Mouse (Mus musculus) neural tube, embryonic 11.5 days (tissue): ENCODE results near the gene Pdzd3. TPM values are rescaled to one million over a fixed set of nuclear protein-coding genes. Genes with fewer than 3 reads are reported as not detected.
A peak's percentile ranks its signal among the peaks of the same experiment; 100 is the strongest.

Experiments used
- ATAC-seq: fragments of 200-750 bp; cut with Nextera tagmentation; 2 replicates; pipeline ENCODE4 v1.8.0; 2017; ENCODE audit warnings: moderate number of reproducible peaks, mild to moderate bottlenecking, moderate TSS enrichment, moderate library complexity; ENCODE audit not compliant: insufficient read depth, low FRiP score, low TSS enrichment
- DNase-seq: peaks from one replicate; pipeline ENCODE4 v3.0.0-alpha.2; 2015; ENCODE audit warnings: low spot score
- H3K27ac ChIP-seq: fragments of 300-500 bp; sonication (generic); 2 replicates; pipeline ENCODE4 v1.5.1; 2014; ENCODE audit warnings: low read depth, mild to moderate bottlenecking, low read length
- H3K27me3 ChIP-seq: fragments of 300-500 bp; sonication (generic); 2 replicates; pipeline ENCODE4 v1.6.1; 2014; ENCODE audit warnings: mild to moderate bottlenecking, low read length, mixed read lengths; ENCODE audit not compliant: control insufficient read depth, insufficient read depth
- H3K36me3 ChIP-seq: fragments of 300-500 bp; sonication (generic); 2 replicates; pipeline ENCODE4 v1.6.1; 2014; ENCODE audit warnings: mild to moderate bottlenecking, low read length, moderate library complexity, mixed read lengths; ENCODE audit not compliant: control insufficient read depth, insufficient read depth
- H3K4me1 ChIP-seq: fragments of 300-500 bp; sonication (generic); 2 replicates; pipeline ENCODE4 v1.6.1; 2014; ENCODE audit warnings: low read length, mixed read lengths; ENCODE audit not compliant: control insufficient read depth, insufficient read depth
- H3K4me2 ChIP-seq: fragments of 300-500 bp; sonication (generic); 2 replicates; pipeline ENCODE4 v1.6.1; 2014; ENCODE audit warnings: low read depth, mild to moderate bottlenecking, moderate library complexity
- H3K4me3 ChIP-seq: fragments of 300-500 bp; sonication (generic); 2 replicates; pipeline ENCODE4 v1.5.1; 2014; ENCODE audit warnings: low read depth, low read length
- H3K9ac ChIP-seq: fragments of 300-500 bp; sonication (generic); 2 replicates; pipeline ENCODE4 v1.6.1; 2014; ENCODE audit warnings: mild to moderate bottlenecking, low read length
- H3K9me3 ChIP-seq: fragments of 300-500 bp; sonication (generic); 2 replicates; pipeline ENCODE4 v1.6.1; 2016; ENCODE audit warnings: low read length; ENCODE audit not compliant: control insufficient read depth
- WGBS: fragments of 180-500 bp; shearing (Covaris S2); extraction: QIAGEN DNeasy Blood & Tissue Kit; methylation state at CpG from one replicate; pipeline ENCODE4 v1.1.7; 2014; 5-methylcytosine and 5-hydroxymethylcytosine counted together
- polyA plus RNA-seq: library from polyadenylated mRNA; unstranded; fragments of >200 nt; fragmentation: Nextera tagmentation; extraction: Ambion mirVana; gene quantifications from 2 replicates; pipeline ENCODE4 v1.2.1, GENCODE M21; 2014

The Pdzd3 gene
- polyA plus RNA-seq, 1 experiment from 2014 or later, result not detected

- H3K4me2 ChIP-seq, result peak overlapping the region; percentile 57
- H3K36me3 ChIP-seq, result no peaks in the 10 kb centered on the region
- H3K27me3 ChIP-seq, result no peaks in the 10 kb centered on the region
- H3K4me3 ChIP-seq, result peak overlapping the region; percentile 91
- H3K9ac ChIP-seq, result peak overlapping the region; percentile 87
- H3K27ac ChIP-seq, result peak overlapping the region; percentile 89
- peaks cover 12% of the 10 kb centered on the region for H3K4me1 ChIP-seq
- ATAC-seq, result peak; percentile 82
- no peaks in the 10 kb centered on the region for H3K9me3 ChIP-seq
- DNase-seq, result no peak
- under 1% methylated on average over 35 of the region's 40 CpGs for WGBS
Observed at GRCm38 (mm10) chr9:44233021-44233801, 18.1 kb downstream of the Pdzd3 start.

- Histone ChIP-seq H3K27me3 (no peaks in the 10 kb centered on the region), H3K4me3 (no peak overlapping the region), H3K9me3 (no peaks in the 10 kb centered on the region), H3K4me1 (peaks cover 12% of the 10 kb centered on the region), H3K27ac (no peak overlapping the region), H3K9ac (no peak overlapping the region), H3K36me3 (no peaks in the 10 kb centered on the region), H3K4me2 (no peak overlapping the region)
- ATAC-seq (no peak), DNase-seq (no peak)
Observed at GRCm38 (mm10) chr9:44231609-44232008, 19.7 kb downstream of the Pdzd3 start.

- no peaks in the 10 kb centered on the region for H3K9me3 ChIP-seq
- ATAC-seq, result no peak
- no peak overlapping the region for H3K4me3 ChIP-seq
- H3K27ac ChIP-seq, result no peak overlapping the region
- H3K9ac ChIP-seq, result no peak overlapping the region
- H3K4me2 ChIP-seq, result no peak overlapping the region
- no peaks in the 10 kb centered on the region for H3K36me3 ChIP-seq
- no peak for DNase-seq
- no peaks in the 10 kb centered on the region for H3K27me3 ChIP-seq
- 78% methylated on average over 6 of the region's 6 CpGs for whole genome bisulfite sequencing
- no peaks in the 10 kb centered on the region for H3K4me1 ChIP-seq
Observed at GRCm38 (mm10) chr9:44225993-44226392, 25.3 kb downstream of the Pdzd3 start.

- H3K27me3 ChIP-seq, result no peaks in the 10 kb centered on the region
- H3K27ac ChIP-seq, result no peak overlapping the region
- H3K36me3 ChIP-seq, result no peaks in the 10 kb centered on the region
- 97% methylated on average over 14 of the region's 14 CpGs for WGBS
- ATAC-seq (no peak), DNase-seq (no peak)
- H3K4me2 ChIP-seq, result no peak overlapping the region
- no peaks in the 10 kb centered on the region for H3K4me1 ChIP-seq
- H3K4me3 ChIP-seq, result no peak overlapping the region
- no peaks in the 10 kb centered on the region for H3K9me3 ChIP-seq
- H3K9ac ChIP-seq, result no peak overlapping the region
Observed at GRCm38 (mm10) chr9:44213538-44213937, 37.7 kb downstream of the Pdzd3 start.

GRCm38 (mm10) chr9:44212406-44212805 lies 38.9 kb downstream of the Pdzd3 start:
- H3K9ac ChIP-seq, result no peak overlapping the region
- no peak for ATAC-seq
- H3K4me1 ChIP-seq, result no peaks in the 10 kb centered on the region
- WGBS, result 97% methylated on average over 4 of the region's 4 CpGs
- H3K27ac ChIP-seq, result no peak overlapping the region
- H3K36me3 ChIP-seq, result no peaks in the 10 kb centered on the region
- no peaks in the 10 kb centered on the region for H3K27me3 ChIP-seq
- no peak overlapping the region for H3K4me2 ChIP-seq
- H3K4me3 ChIP-seq, result no peak overlapping the region
- H3K9me3 ChIP-seq, result no peaks in the 10 kb centered on the region
- DNase-seq, result no peak

GRCm38 (mm10) chr9:44209416-44209815 lies 41.9 kb downstream of the Pdzd3 start:
- whole genome bisulfite sequencing, result 96% methylated on average over 4 of the region's 4 CpGs
- Histone ChIP-seq H3K4me3 (no peak overlapping the region), H3K9me3 (no peaks in the 10 kb centered on the region), H3K27ac (no peak overlapping the region), H3K36me3 (no peaks in the 10 kb centered on the region), H3K4me1 (no peaks in the 10 kb centered on the region), H3K27me3 (no peaks in the 10 kb centered on the region), H3K4me2 (no peak overlapping the region), H3K9ac (no peak overlapping the region)
- ATAC-seq, result no peak
- no peak for DNase-seq

- H3K4me1 ChIP-seq, result no peaks in the 10 kb centered on the region
- H3K4me3 ChIP-seq, result no peak overlapping the region
- no peak for DNase-seq
- no peak overlapping the region for H3K4me2 ChIP-seq
- no peaks in the 10 kb centered on the region for H3K27me3 ChIP-seq
- H3K36me3 ChIP-seq, result no peaks in the 10 kb centered on the region
- no peak for ATAC-seq
- WGBS, result 93% methylated on average over 2 of the region's 2 CpGs
- no peak overlapping the region for H3K9ac ChIP-seq
- H3K27ac ChIP-seq, result no peak overlapping the region
- no peaks in the 10 kb centered on the region for H3K9me3 ChIP-seq
Observed at GRCm38 (mm10) chr9:44207840-44208239, 43.4 kb downstream of the Pdzd3 start.

GRCm38 (mm10) chr9:44200458-44200857 lies 50.8 kb downstream of the Pdzd3 start:
- Histone ChIP-seq H3K9me3 (no peaks in the 10 kb centered on the region), H3K4me3 (no peak overlapping the region), H3K4me1 (no peaks in the 10 kb centered on the region), H3K4me2 (no peak overlapping the region), H3K36me3 (0 out of 2 replicates have a peak, but pooled peaks cover 2% of the 10 kb centered on the region), H3K27ac (no peak overlapping the region), H3K27me3 (no peaks in the 10 kb centered on the region), H3K9ac (no peak overlapping the region)
- ATAC-seq (no peak), DNase-seq (no peak)
- 75% methylated on average over 3 of the region's 3 CpGs for WGBS

- Histone ChIP-seq H3K9me3 (no peaks in the 10 kb centered on the region), H3K4me3 (no peak overlapping the region), H3K9ac (no peak overlapping the region), H3K4me2 (no peak overlapping the region), H3K4me1 (no peaks in the 10 kb centered on the region), H3K27ac (no peak overlapping the region), H3K36me3 (0 out of 2 replicates have a peak, but pooled peaks cover 2% of the 10 kb centered on the region), H3K27me3 (no peaks in the 10 kb centered on the region)
- DNase-seq (no peak), ATAC-seq (no peak)
Observed at GRCm38 (mm10) chr9:44199580-44199979, 51.7 kb downstream of the Pdzd3 start.
